Mouse (Mus musculus) hindbrain, postnatal 0 days (tissue): ENCODE measurements at regions not wholly inside any gene's neighbourhood (a gene's known extent, or its start where the extent isn't known, plus 50 kb on each side); places are given as distances from the start of the nearest gene placed in this dataset.

ENCODE experiments used
- ATAC-seq: fragments of 200-750 bp; cut with Nextera tagmentation; 2 replicates; pipeline ENCODE4 v1.8.0; 2017; ENCODE audit warnings: mild to moderate bottlenecking, moderate TSS enrichment, moderate library complexity
- DNase-seq: peaks from one replicate; pipeline ENCODE4 v3.0.0-alpha.2; 2015; ENCODE audit warnings: low spot score
- H3K27ac ChIP-seq: fragments of 300-500 bp; sonication (generic); 2 replicates; pipeline ENCODE4 v1.5.1; 2014; ENCODE audit warnings: mild to moderate bottlenecking
- H3K27me3 ChIP-seq: fragments of 300-500 bp; sonication (generic); 2 replicates; pipeline ENCODE4 v1.6.1; 2014; ENCODE audit warnings: low read length, mixed read lengths; ENCODE audit not compliant: insufficient read depth
- H3K36me3 ChIP-seq: fragments of 300-500 bp; sonication (generic); 2 replicates; pipeline ENCODE4 v1.6.1; 2014; ENCODE audit warnings: low read length, mixed read lengths; ENCODE audit not compliant: insufficient read depth
- H3K4me1 ChIP-seq: fragments of 300-500 bp; sonication (generic); 2 replicates; pipeline ENCODE4 v1.6.1; 2014; ENCODE audit warnings: antibody characterized with exemption, low read length, mixed read lengths; ENCODE audit not compliant: insufficient read depth
- H3K4me2 ChIP-seq: fragments of 300-500 bp; sonication (generic); 2 replicates; pipeline ENCODE4 v1.6.1; 2014; ENCODE audit warnings: low read depth, mild to moderate bottlenecking, low read length, moderate library complexity, mixed read lengths
- H3K4me3 ChIP-seq: fragments of 300-500 bp; sonication (generic); 2 replicates; pipeline ENCODE4 v1.5.1; 2014; ENCODE audit warnings: low read length
- H3K9ac ChIP-seq: fragments of 300-500 bp; sonication (generic); replicated peaks from 2 replicates; pipeline ENCODE4 v1.6.1; 2014; ENCODE audit warnings: mild to moderate bottlenecking, low read length, moderate library complexity, mixed read lengths
- H3K9me3 ChIP-seq: fragments of 300-500 bp; sonication (generic); 2 replicates; pipeline ENCODE4 v1.6.1; 2016; ENCODE audit warnings: low read length, mixed read lengths
- CTCF ChIP-seq: IDR thresholded peaks from 2 replicates; pipeline ENCODE4 v1.5.1; 2016; ENCODE audit warnings: antibody characterized with exemption, control low read depth, low read depth
- WGBS: fragments of 180-500 bp; shearing (Covaris S2); extraction: QIAGEN DNeasy Blood & Tissue Kit; methylation state at CpG from one replicate; pipeline ENCODE4 v1.1.7; 2014; 5-methylcytosine and 5-hydroxymethylcytosine counted together

- Histone ChIP-seq H3K27ac (no peak overlapping the region), H3K36me3 (no peaks in the 10 kb centered on the region), H3K27me3 (no peaks in the 10 kb centered on the region), H3K9ac (no peak overlapping the region), H3K4me1 (no peaks in the 10 kb centered on the region), H3K9me3 (0 out of 2 replicates have a peak, but pooled peaks cover 3% of the 10 kb centered on the region), H3K4me3 (no peak overlapping the region), H3K4me2 (no peak overlapping the region)
- no peak for TF ChIP-seq CTCF
- DNase-seq (peak; percentile 46), ATAC-seq (no peak)
- WGBS = 49% methylated on average over 8 of the region's 8 CpGs
These were observed 133.4 kb upstream of the Ajap1 start for GRCm38 (mm10) chr4:153616058-153616457.

- 82% methylated on average over 6 of the region's 6 CpGs for WGBS
- DNase-seq (no peak), ATAC-seq (no peak)
- TF ChIP-seq CTCF = no peak
- H3K4me2 ChIP-seq = no peak overlapping the region
- H3K27me3 ChIP-seq = no peaks in the 10 kb centered on the region
- H3K9me3 ChIP-seq = no peaks in the 10 kb centered on the region
- H3K4me1 ChIP-seq = no peaks in the 10 kb centered on the region
- H3K27ac ChIP-seq = no peak overlapping the region
- H3K36me3 ChIP-seq = no peaks in the 10 kb centered on the region
- no peak overlapping the region for H3K9ac ChIP-seq
- H3K4me3 ChIP-seq = no peak overlapping the region
These were observed 134.3 kb upstream of the Ajap1 start for GRCm38 (mm10) chr4:153616938-153617337.

- TF ChIP-seq CTCF = no peak
These were observed 138.3 kb upstream of the Ajap1 start for GRCm38 (mm10) chr4:153620871-153621270.

GRCm38 (mm10) chr4:153631161-153631560 is 148.6 kb upstream of the Ajap1 start:
- Histone ChIP-seq H3K27me3 (no peaks in the 10 kb centered on the region), H3K4me2 (no peak overlapping the region), H3K4me3 (no peak overlapping the region), H3K9ac (no peak overlapping the region), H3K9me3 (no peaks in the 10 kb centered on the region), H3K36me3 (no peaks in the 10 kb centered on the region), H3K4me1 (no peaks in the 10 kb centered on the region), H3K27ac (no peak overlapping the region)
- TF ChIP-seq CTCF = no peak
- DNase-seq = no peak
- no peak for ATAC-seq
- 55% methylated on average over 7 of the region's 7 CpGs for WGBS

More at GRCm38 (mm10) chr4:153620871-153621270, 138.3 kb upstream of the Ajap1 start:
- no peak overlapping the region for H3K4me3 ChIP-seq
- no peaks in the 10 kb centered on the region for H3K4me1 ChIP-seq
- no peak overlapping the region for H3K4me2 ChIP-seq
- ATAC-seq (no peak), DNase-seq (no peak)
- H3K9ac ChIP-seq = no peak overlapping the region
- H3K36me3 ChIP-seq = no peaks in the 10 kb centered on the region
- no peaks in the 10 kb centered on the region for H3K9me3 ChIP-seq
- H3K27me3 ChIP-seq = no peaks in the 10 kb centered on the region
- 69% methylated on average over 5 of the region's 5 CpGs for WGBS
- H3K27ac ChIP-seq = no peak overlapping the region

- no peaks in the 10 kb centered on the region for H3K36me3 ChIP-seq
- no peak for ATAC-seq
- H3K4me3 ChIP-seq = no peak overlapping the region
- H3K27ac ChIP-seq = no peak overlapping the region
- no peak overlapping the region for H3K4me2 ChIP-seq
- TF ChIP-seq CTCF = no peak
- no peak for DNase-seq
- WGBS = 98% methylated on average over 5 of the region's 5 CpGs
- no peaks in the 10 kb centered on the region for H3K4me1 ChIP-seq
- no peaks in the 10 kb centered on the region for H3K9me3 ChIP-seq
- no peaks in the 10 kb centered on the region for H3K27me3 ChIP-seq
- H3K9ac ChIP-seq = no peak overlapping the region
These were observed 149.4 kb upstream of the Ajap1 start for GRCm38 (mm10) chr4:153632056-153632455.

DNA sequence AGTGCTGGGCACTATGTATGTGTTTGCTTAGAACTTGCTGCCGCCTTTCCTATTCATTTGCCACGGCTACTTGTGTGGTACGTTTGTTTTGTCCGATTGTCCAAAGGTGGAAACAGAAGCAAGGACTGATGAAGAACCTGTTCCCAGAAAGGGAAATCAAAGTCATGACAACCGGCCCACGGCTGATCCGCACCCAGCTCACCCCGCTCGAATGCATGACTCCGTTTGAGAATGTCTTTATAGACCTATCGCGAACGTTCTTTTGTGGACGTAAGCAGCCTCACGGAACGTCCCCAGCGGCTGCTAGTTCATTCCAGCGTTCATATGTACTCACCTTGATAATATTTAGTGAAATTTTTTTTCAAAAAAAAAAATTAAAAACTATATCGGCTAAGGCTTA is 149.9 kb upstream of the Ajap1 start:
- H3K27me3 ChIP-seq = no peaks in the 10 kb centered on the region
- no peak overlapping the region for H3K9ac ChIP-seq
- no peaks in the 10 kb centered on the region for H3K4me1 ChIP-seq
- H3K27ac ChIP-seq = no peak overlapping the region
- H3K36me3 ChIP-seq = no peaks in the 10 kb centered on the region
- no peaks in the 10 kb centered on the region for H3K9me3 ChIP-seq
- H3K4me2 ChIP-seq = no peak overlapping the region
- no peak overlapping the region for H3K4me3 ChIP-seq
- 80% methylated on average over 19 of the region's 19 CpGs for WGBS
- TF ChIP-seq CTCF = no peak
- ATAC-seq (no peak), DNase-seq (no peak)

- ATAC-seq = no peak
- no peak overlapping the region for H3K4me3 ChIP-seq
These were observed 150.6 kb upstream of the Ajap1 start for GRCm38 (mm10) chr4:153633260-153633659.

More at GRCm38 (mm10) chr4:153633260-153633659, 150.6 kb upstream of the Ajap1 start:
- Histone ChIP-seq H3K4me2 (no peak overlapping the region), H3K9me3 (no peaks in the 10 kb centered on the region), H3K4me1 (no peaks in the 10 kb centered on the region), H3K36me3 (no peaks in the 10 kb centered on the region), H3K27me3 (no peaks in the 10 kb centered on the region), H3K27ac (no peak overlapping the region), H3K9ac (no peak overlapping the region)
- peak; percentile 40 for DNase-seq
- no peak for TF ChIP-seq CTCF
- 16% methylated on average over 5 of the region's 5 CpGs for WGBS
